Mouse (Mus musculus) thymus, postnatal 10 days (tissue): ENCODE measurements around the gene Fam111a.
A peak's percentile ranks its signal among the peaks of the same experiment; 100 is the strongest.
"Not testable (repeated sequence)": the region's sequence is repeated elsewhere in the genome, so short reads cannot be mapped to it uniquely, and the experiment has no call there.

Experiments used
- DNase-seq, 2 experiments: peaks; one replicate each; pipeline ENCODE4 v3.0.0; 2021; ENCODE audit warnings: low spot score in 2 of 2

Fam111a gene

DNA sequence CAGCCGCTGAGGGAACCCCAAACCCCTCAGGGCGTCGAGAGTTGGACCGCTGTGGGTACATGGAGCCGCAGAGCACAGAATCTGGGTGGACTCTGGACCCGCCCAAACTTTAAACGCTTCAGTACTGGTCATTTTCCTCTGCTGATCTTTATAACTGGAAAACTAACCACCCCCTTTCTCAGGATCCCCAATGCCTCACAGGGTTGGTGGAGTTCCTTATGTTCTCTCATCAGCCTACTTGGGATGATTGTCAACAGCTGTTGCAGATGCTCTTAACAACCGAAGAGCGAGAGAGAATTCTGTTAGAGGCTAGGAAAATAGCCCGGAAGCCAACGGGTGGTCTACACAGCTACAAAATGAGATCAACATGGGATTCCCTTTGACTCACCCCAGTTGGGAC lies at the start of gene Fam111a:
Gene Fam111a, plus strand, starts transcription at position 301 of the 400 bp plus-strand sequence.
- not testable (repeated sequence) for DNase-seq

DNA sequence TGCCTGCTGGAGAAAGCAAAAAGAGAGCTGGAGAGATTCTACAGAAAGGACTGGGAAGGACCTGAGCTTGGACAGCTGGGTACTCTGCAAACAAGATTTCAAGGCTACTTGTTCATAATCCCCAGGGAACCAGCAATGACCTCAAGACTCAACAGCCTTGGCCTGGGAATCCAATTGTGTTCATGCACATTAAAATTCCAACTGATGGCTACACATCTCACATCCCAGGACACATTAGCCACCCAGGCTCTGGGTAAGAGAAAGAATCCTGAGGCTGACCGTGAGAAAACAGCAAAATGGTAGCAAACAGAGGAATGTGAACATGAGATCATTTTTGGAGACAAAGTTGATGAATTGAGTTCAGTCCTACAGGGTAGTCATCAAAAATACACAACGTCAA lies 49.3 kb upstream of the Fam111a start:
- no peak for DNase-seq

DNA sequence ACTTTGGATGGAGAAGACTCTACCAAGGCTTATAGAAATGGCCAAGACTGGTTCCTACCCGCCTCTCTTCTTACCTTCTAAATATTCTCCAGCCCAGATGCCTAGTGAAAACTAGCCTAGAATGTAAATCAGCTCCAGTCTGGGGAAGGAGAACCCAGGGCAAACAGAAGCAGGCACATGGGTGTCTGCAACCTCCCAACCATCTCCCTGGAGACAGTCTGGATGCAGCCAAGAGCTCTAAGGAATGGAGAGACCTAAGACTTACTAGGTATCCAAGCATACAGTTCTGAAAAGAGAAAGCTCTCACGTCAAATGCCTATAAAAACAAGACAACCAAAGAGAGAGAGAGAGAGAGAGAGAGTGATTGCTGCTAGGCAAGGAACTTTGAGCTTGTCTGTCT lies 47.6 kb upstream of the Fam111a start:
- no peak for DNase-seq

DNA sequence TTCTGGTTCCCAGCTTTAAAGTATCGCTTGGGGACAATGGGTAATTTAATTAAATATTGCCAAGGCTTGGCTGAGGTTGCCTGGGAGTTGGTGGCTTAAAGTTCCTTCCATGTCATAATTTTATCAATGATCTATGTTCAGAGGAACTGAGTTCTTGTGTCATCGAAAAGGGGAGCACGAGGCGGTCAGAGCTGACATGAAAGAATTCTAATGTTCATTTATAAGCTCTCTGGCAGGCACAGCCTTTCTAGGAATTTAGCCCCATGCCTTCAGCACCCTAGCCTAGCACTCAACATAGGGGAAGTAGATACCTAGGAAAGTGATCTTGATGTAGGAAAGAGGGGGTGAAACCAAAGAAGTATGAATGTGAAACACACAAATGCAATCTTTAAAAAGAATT lies 47.2 kb upstream of the Fam111a start:
- DNase-seq = no peak

DNA sequence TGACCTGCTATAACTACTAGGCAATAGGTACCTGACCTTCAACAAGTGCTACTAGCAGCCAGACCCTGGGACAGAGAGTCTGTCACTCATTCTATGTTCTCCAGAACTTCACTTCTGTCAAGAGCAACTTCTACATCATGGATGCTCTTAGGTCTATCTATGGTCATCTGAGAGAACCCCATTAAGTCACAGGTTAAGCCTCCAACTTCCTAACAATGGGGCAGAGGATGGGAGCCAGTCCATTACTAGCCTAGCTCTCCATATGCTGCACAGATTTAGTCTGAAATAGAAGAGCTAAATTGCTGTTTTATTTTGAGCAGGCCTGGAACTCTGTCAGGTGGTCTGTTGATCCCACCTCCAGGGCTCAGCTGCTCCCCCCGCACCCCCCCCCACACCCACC lies 46.6 kb upstream of the Fam111a start:
- no peak for DNase-seq

DNA sequence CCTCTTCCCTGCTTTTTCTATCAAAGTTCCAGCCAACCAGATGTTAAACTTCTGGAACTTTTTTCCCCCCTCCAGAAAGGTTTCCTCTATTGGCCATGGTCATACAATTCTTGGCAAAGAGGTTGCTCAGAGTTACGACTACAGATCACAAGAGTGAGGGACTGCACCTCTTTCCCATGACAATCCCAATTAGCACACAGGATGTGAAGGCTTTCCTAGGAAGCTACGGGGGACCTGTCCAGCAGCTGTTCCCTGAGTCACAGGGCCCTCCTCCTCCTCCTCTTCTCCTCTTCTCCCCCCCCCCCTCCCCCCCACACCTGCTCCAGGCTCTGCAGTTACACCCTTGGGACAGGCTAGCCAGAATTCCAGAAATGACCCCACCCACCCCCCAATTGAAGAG lies 46.1 kb upstream of the Fam111a start:
- no peak for DNase-seq

DNA sequence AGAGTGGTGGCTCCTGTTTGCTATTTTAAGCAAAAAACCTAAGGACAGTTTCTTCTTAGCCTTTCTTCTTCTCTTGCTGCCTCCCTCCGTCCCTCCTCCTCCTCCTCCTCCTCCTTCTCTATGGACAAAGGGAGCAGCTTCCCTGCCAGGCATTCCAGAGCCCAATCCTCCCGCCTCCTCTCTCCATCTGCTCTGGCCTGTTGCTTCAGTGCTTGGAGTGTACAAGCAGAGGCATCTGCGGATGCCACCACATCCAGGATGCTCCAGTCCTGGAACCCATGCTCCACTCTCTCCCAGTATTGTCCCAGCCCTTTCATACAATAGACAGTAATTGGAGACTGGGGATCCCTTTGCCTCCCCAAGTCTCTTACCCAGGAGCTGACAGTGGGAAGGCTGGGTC lies 45.4 kb upstream of the Fam111a start:
- DNase-seq = no peak

DNA sequence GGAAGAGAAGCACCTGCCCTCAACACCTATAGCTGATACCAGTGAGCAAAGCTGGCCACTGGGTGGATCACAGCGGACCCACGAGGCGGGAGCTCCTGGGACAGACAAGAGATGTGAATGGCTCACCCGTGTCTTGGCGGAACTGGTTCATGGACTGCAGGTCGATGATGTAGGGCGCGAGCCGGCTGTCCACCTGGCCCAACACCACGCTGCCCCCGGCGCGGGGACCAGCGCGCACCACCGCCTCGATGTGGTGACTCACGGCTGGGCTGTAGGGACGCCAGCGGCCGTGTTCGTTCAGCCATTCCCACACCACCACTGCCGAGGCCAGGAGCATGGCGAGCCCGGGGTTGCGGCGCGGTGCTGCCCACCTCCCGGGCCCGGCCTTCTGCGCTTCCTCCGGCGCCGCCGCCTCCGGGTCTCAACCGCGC lies 44.6 kb upstream of the Fam111a start:
- DNase-seq = peak in 1 of 2 experiments; percentile 6

DNA sequence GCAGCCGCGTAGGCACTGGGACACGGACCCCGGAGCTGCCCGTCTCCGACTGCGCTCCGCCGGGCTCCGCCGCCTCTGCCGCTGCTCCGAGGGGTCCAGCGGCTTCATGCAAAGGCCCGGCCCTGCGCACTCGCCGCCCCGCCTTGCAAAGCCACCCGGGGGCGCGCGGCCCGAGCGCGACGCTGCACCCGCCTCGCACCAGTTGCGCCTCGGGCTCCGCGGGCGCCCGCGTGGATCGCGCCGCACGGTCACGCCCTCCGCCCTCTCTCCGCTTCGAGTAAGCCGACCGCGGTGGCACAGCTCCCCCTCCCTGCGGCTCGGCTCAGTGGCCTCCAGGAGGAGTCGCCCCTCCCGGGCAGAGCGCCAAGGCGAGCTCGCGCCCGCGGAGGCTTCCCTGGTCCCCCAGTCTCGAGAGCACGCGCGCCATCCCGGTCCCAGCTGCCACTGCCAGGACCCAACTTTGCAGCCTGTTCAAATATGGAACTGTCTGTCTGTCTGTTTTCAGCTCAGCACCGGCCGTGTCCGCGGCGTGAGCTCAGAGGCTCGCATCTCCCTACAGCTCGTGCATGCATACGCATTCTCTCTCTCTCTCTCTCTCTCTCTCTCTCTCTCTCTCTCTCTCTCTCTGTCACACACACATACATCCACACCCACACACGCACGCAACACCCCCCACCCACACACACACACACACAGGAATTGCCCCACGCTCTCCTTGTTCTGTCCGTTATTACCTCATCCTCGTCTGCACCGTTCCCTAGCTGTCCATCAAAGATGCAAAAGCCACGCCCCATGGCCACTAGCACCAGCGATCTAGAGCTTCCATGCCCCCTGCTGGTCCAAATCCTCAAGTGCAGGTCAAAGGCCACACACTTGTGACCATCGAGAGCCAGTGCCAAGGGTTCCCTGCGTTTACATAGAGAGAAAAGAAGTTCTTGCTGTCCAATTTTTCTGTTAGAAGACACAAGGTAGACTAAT lies 43.9 kb upstream of the Fam111a start, which contains the start of gene Dtx4:
Gene Dtx4, minus strand, starts transcription at position 85 of the 978 bp plus-strand sequence.
- DNase-seq = peak; percentile 81 to 91

DNA sequence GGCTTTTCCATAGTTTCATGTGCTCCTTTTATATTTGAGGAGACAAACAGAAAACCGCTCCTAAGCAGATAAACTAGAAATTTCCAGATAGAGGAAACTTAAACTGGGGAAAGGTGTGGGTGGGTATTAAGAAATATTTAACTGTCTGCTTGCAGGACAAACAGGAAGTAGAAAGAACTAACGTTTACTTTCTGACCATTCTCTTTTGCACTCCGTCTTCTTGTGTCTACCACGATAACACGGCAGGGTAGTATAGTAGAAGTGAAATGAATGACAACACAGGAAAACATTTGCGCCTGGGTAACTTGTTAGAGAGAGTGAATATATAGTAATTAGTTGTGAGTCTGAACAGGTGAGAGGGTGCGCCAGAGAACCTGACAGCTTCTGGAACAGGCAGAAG lies 42.8 kb upstream of the Fam111a start:
- DNase-seq = no peak

DNA sequence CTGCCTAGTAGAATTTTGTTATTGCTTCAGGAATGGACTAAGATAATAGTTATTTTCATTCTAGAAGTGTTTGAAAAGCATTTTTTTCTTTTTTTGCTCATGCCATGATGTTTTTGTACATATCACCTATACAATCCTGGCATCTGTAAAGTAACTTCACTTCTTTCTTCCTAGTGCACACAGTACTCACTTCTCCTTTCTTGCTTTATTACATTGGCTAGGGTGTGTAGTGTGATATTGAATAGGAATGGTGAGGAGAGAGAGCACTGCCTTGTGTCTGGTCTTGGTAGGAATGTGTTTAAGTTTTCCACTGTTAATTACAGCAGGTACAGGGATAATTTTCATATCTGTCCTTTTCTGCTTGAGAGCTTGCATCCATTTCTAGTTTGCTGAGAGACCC lies 30.9 kb upstream of the Fam111a start:
- no peak for DNase-seq

DNA sequence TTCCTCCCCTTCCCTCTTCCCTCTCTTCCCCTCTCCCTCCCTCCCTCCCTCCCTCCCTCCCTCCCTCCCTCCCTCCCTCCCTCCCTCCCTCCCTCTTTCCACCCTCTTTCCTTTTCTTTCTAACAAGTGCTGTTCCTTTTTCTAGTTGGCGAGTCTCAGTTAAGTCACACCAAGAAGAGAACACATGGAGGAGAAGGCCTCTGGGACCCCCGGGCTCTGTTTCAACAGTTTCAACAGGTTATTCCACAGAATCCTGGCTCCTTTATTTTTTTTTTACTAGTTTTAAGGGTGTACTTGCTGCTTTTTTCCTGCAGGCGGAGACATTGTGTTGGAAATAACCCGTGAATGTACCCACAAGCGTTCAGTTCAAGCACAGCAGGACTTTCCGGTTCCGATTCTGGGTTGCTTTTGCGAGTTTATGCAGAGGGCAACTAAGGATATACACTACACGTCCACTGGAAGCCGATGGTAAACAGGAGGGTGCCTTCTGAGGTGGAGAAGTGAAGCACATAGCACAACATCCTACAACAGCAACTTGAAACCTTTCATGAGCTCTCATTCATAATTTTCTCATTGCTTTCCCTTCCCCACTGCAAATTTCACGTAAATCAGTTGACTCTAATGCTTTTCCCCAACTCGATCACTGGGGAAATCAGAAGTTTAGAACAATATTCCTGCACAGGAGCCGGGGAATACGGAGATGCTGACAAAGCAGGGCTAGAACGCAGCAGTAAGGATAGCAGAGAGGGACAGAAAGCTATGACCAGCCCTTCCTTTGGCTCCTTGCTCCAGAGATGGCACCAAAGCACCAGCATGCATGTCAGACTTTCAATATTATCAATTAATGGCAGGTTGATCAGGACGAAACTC lies 27.6 kb upstream of the Fam111a start:
- peak; percentile 25 to 46 for DNase-seq

DNA sequence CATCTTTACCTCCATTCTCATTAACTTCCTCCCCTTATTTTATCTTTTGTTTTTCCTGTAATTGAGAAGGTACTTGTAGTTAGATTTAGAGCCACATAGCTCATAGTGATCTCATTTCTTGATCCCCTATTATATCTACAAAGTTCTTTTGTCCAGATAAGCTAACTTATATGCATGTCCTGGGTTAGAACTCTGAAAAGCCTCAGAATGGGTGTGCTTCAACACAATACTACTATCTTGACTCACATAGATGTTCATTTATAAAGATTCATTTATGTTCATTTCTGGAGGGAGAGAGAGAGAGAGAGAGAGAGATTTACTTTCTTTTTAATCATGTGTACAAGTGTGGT lies 27.0 kb upstream of the Fam111a start:
- DNase-seq = no peak

DNA sequence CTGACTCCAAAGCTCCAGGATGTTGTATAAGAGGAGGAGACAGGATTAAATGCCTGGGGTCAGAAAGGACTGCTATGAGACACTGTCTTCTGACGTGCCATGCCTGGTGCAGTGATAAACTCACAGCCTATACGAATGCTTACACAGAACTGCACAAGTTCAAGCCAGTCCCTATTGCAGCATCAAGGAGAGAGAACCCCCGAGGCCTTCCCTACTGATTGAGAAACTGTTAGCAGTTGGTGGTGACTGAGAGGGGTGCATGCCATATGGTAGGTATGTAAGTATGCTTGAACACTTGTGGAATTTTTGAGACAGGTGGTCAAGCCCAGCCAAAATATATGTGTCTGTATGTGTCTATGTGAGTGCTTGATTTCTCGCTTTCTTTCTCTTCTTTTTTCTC lies 22.2 kb upstream of the Fam111a start:
- no peak for DNase-seq

DNA sequence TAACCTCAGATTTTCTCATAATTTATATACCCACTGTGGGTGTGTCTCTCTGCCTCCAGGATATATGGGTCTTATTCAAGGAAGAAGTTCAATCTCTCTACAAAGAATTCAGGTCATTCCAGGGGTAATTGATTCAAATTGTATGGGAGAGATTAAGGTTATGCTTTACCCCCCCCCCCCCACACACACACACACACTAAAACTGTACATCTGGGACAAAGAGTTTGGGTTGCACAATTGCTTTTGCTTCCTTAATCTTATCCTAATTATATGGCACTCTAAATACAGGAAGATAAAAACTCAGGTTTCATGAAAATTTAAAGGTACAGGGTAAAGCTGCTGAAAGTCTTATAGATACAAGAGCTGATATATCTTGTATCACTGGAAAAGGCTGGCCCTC lies 8.4 kb upstream of the Fam111a start:
- no peak for DNase-seq

DNA sequence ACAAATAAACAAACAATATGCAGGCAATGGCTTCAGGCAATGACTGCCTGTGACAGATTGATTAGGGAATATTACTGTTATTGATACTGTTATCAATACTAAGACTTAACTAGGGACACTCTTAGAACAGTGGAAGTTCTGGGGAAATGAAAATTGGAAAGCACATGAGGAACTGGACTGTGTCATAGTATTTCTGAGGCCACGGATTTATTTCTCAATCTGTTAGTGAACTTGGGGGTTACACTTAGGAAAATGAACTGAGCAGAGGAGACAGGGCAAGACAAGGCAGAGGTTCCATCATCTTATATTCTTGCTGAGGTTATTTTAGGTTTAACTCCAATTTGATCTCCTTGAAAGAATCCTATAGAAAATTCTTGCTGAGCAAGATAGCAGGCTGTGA lies 5.6 kb upstream of the Fam111a start:
- DNase-seq = no peak

DNA sequence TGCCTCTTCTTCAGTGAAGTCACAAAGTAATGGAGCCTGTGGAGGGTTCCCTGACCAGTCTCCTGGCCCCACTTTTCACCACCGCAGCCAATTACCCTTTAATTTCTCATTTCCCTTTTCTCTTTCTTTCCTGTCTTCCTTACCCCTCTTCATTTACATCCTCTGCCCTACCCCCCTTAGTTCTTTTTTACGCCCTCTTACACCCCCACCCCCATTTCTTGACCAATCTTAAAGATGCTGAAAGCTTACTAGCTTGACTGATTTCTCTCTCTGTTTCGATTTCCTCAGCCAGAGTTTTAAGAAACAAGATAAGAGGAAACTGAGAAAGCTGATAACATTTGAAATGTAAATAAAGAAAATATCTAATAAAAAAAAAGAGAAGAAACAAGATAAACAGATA lies 4.8 kb upstream of the Fam111a start:
- DNase-seq = no peak

DNA sequence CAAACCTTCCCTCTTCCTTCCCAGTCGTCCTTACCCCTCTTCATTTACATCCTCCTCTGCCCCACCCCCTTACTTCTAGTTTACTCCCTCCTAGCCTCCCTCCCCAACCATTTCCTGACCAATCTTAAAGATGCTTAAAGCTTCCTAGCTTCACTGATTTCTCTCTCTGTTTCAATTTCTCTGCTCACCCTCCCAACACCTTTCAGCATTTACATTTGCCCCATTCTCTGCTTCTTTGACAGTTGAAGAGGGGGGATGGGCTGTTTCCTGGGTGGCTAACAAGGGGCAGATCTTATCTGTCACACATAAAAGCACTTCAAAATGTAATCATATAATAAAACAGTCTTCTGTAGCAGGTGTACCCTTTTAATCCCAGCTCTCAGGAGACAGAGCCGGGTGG lies 3.9 kb upstream of the Fam111a start:
- DNase-seq = peak; percentile 73 to 80

DNA sequence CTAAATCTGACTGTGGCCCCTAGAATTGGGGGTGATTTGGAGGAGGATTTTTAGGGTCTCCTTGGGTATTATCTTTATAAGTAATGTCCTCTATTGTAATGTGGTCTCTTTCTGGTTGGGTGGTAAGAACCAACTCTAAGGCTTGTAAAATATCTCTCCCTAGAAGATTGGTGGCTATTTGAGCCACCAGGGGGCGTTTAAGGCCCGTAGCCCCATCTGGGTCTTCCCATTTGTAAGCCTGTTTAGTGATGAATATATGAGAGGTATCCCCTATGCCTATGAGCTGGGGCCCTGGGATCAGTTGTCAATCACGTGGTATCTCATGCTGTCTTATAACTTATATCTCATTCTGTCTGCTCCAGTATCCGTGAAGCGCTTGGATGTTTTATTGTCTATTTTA lies 3.6 kb downstream of the Fam111a start:
- DNase-seq = no peak

DNA sequence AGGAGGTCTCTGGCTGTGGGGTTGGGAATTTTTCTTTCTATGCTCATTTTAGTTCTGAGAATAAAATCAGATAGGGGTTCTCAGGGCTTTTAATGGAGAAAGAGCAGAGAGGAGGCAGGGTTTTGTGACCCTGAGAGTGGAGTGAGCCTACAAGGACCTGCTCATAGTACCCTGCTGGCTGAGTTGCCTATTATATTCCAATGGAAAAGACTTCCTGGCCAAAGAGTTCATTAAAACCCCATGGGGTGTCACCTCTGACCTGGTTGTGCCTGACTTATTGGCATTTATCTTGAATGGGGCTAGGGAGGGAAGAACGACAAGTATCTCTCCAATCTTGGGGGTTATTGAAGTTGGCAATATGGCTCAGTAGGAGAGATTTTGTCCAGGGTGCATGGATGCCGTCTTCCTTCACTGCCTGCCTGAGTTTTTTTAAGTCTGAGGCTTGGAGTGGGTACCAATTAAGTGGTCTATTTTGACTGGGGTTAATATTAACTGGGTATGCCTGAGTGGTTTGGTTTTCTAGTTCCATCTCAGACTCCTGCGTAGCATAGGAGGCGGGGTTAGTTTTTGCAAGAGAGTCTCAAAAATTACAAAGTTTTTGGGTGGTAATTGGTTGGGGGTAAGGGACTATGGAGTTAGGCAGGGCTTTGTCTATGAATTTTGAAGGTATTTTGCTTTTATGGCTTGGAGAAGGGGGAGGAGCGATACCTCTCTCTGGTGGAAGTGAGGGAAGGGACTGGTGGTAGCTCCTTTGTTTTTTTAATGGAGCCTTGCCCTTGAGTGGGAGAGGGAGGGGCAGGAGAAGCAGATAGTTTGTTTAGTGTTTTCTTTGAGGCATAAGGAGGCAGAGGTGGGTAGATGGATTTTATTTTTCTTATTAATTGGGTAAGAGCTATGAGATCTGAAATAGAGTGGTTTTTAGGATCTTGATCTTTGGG lies 4.7 kb downstream of the Fam111a start:
- DNase-seq = no peak

DNA sequence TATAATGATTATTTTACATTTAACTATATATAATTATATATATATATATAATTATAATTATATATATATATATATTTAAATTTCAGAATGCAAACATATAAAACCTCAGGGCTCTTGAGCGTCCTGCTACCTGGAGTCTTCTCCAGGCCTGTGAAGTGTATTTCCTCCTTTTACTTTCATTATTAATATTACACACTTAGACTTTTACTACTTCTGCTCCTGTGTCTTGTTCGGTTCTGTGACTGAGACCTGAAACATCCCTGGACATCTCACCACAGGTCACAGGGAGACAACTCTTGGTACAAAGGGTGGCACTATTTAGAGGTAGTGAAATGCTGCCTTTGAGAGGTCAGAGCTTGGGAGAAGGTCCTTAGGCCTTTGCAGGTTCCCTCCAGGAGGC lies 10.8 kb downstream of the Fam111a start:
- no peak for DNase-seq

DNA sequence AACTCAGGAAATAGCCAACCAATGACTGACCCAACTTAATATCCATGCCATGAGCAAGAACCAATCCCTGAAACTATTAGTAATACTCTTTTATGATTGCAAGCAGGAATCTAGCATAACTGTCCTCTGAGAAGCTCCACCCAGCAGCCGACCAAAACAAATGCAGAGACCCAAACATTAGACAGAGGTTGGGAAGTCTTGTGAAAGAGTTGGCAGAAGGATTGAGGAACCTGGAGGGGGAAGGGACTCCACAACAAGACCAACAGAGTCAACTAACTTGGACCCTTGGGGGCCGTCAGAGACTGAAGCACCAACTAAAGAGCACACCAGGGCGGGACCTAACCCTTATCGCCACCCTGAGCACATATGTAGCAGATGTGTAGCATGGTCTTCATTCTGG lies 12.7 kb downstream of the Fam111a start:
- no peak for DNase-seq
